Comparison of ENCODE assay signal across 11 mouse cellular contexts in genomic region chr11:7504651-7505321, GRCm38 (mm10).
DNase-seq lines count a peak whose midpoint lies in the region; ATAC-seq and TF ChIP-seq lines count a peak whose summit lies in the region.
"Had no signal": no experiment of that assay in that cellular context is flagged by ENCODE, and none has a peak within 500 bp of the region (broad histone marks: within the 10 kb centered on the region; RNA-seq: fewer than 3 reads in every experiment).

No protein-coding gene starts in this region.

- no peak for TF ChIP-seq CTCF in hindbrain, postnatal 0 days (IDR thresholded peaks at IDR 0.05; ENCODE audit: low read depth)

- H3K27me3 ChIP-seq in heart, embryonic 12.5 days (replicated peaks): no peaks in the 10 kb centered on the region
- H3K27me3 ChIP-seq in hindbrain, postnatal 0 days (ENCODE audit: insufficient read depth, low read length): no peaks in the 10 kb centered on the region
- no peaks in the 10 kb centered on the region for H3K27me3 ChIP-seq in midbrain, embryonic 11.5 days (ENCODE audit: control insufficient read depth, insufficient read depth, low read length)
- H3K27me3 ChIP-seq: CH12.LX; limb, embryonic 12.5 days had no signal

- H3K4me1 ChIP-seq in heart, embryonic 12.5 days (replicated peaks): no peaks in the 10 kb centered on the region
- H3K4me1 ChIP-seq in hindbrain, postnatal 0 days (ENCODE audit: insufficient read depth, low read length): no peaks in the 10 kb centered on the region
- H3K4me1 ChIP-seq in midbrain, embryonic 11.5 days (ENCODE audit: control insufficient read depth, insufficient read depth, low read length): no peaks in the 10 kb centered on the region
- H3K4me1 ChIP-seq: limb, embryonic 12.5 days had no signal

- DNase-seq in heart, adult 11 months: peak; percentile 98
- DNase-seq in testis, postnatal 10 days (ENCODE audit: low spot score): peak; percentile 42
- DNase-seq in testis, postnatal 14 days (ENCODE audit: low spot score): no peak
- peak; percentile 48 for DNase-seq in hindbrain, postnatal 0 days (ENCODE audit: low spot score)
- no peak for DNase-seq in midbrain, embryonic 11.5 days (ENCODE audit: low spot score, missing footprints)
- no peak for DNase-seq in spleen, postnatal 4 days (ENCODE audit: low spot score in 2 of 2)
- DNase-seq: thymus, adult 2 months had no signal

- no peaks in the 10 kb centered on the region for H3K9me3 ChIP-seq in heart, embryonic 12.5 days (replicated peaks)
- H3K9me3 ChIP-seq in hindbrain, postnatal 0 days (ENCODE audit: low read length): no peaks in the 10 kb centered on the region
- no peaks in the 10 kb centered on the region for H3K9me3 ChIP-seq in midbrain, embryonic 11.5 days (ENCODE audit: control insufficient read depth, low read length)

- no peak overlapping the region for H3K4me2 ChIP-seq in heart, embryonic 12.5 days
- H3K4me2 ChIP-seq in hindbrain, postnatal 0 days (ENCODE audit: low read depth, low read length): no peak overlapping the region
- H3K4me2 ChIP-seq in midbrain, embryonic 11.5 days: no peak overlapping the region
- H3K4me2 ChIP-seq: limb, embryonic 12.5 days had no signal

- 76% methylated on average over 10 of the region's 10 CpGs for WGBS in heart, embryonic 12.5 days
- 71% methylated on average over 10 of the region's 10 CpGs for WGBS in hindbrain, postnatal 0 days
- 89% methylated on average over 10 of the region's 10 CpGs for WGBS in midbrain, embryonic 11.5 days

- H3K9ac ChIP-seq in heart, embryonic 12.5 days: no peak overlapping the region
- H3K9ac ChIP-seq in hindbrain, postnatal 0 days (replicated peaks; ENCODE audit: low read length): no peak overlapping the region
- H3K9ac ChIP-seq in midbrain, embryonic 11.5 days (ENCODE audit: low read length): no peak overlapping the region
- H3K9ac ChIP-seq: limb, embryonic 12.5 days had no signal

- H3K27ac ChIP-seq in heart, embryonic 12.5 days (ENCODE audit: poor library complexity, severe bottlenecking): no peak overlapping the region
- no peak overlapping the region for H3K27ac ChIP-seq in hindbrain, postnatal 0 days
- no peak overlapping the region for H3K27ac ChIP-seq in midbrain, embryonic 11.5 days (ENCODE audit: low read depth, low read length)
- H3K27ac ChIP-seq: limb, embryonic 12.5 days had no signal

- H3K4me3 ChIP-seq in heart, embryonic 12.5 days: no peak overlapping the region
- no peak overlapping the region for H3K4me3 ChIP-seq in hindbrain, postnatal 0 days (ENCODE audit: low read length)
- H3K4me3 ChIP-seq in midbrain, embryonic 11.5 days (ENCODE audit: low read depth, low read length): no peak overlapping the region
- H3K4me3 ChIP-seq: limb, embryonic 12.5 days had no signal

- H3K36me3 ChIP-seq in heart, embryonic 12.5 days: no peaks in the 10 kb centered on the region
- no peaks in the 10 kb centered on the region for H3K36me3 ChIP-seq in hindbrain, postnatal 0 days (ENCODE audit: insufficient read depth, low read length)
- H3K36me3 ChIP-seq in midbrain, embryonic 11.5 days (ENCODE audit: control insufficient read depth, insufficient read depth, low read length): no peaks in the 10 kb centered on the region
- H3K36me3 ChIP-seq: limb, embryonic 12.5 days had no signal

- ATAC-seq in heart, embryonic 12.5 days (ENCODE audit: insufficient number of reproducible peaks, low FRiP score): no peak
- peak; percentile 52; the same call in 1 of the 2 replicates for ATAC-seq in hindbrain, postnatal 0 days
- no peak for ATAC-seq in activated CD4-positive, CD25-positive, alpha-beta regulatory T cell, adult 4 months
- ATAC-seq in midbrain, embryonic 11.5 days (ENCODE audit: low FRiP score): no peak

Comparison
In these comparisons a context has a peak if more than half of its experiments do, and no peak if none do; other contexts are left out.
1. DNase-seq: peak in heart, adult 11 months (single experiment), testis, postnatal 10 days (single experiment) and hindbrain, postnatal 0 days (single experiment); none in testis, postnatal 14 days (single experiment), midbrain, embryonic 11.5 days (single experiment) and spleen, postnatal 4 days (0 of 2).